Mouse (Mus musculus): ENCODE results near the gene Stx16.

Stx16 gene

DNA sequence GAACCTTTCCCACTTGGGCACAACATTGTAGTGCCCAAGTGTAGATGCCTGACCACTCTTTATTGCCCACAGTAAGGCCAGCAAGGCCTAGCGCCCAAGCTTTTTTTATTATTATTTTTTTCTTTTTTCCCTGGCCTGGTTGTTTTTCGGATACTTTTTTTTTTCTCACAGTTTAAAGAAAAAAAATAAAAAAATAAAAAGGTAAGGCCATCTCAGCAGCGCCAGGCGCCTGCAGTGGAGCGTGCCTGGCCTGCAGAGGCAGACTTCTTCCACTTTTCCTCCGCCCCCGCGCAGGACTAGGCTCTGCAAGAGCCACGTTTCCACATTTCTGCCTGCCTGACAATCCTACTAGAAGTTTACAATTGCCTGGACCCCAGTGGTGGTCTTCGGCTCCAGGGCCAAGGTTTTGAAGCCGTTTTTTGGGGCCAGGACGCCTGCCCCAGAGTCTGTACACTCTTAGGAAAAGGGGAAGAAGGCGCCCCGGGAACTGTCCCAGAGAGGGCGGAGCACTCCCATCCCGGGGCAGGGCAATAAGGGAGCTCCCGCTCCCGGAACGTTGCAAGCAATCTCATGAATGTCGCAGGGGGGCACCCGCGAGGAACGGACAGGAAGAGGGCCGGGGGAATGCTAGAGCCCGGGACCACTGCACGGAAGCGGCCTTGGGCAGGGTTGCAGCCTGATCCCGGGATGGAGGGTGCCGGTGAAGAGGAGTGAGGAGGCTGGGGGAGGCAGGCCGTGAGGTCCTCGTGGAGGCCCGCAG is at the start of gene Stx16:
Gene Stx16, plus strand, starts transcription at position 636 of the 760 bp plus-strand sequence.
- peak; percentile 93 for DNase-seq (ENCODE audit: low read depth, low spot score)

DNA sequence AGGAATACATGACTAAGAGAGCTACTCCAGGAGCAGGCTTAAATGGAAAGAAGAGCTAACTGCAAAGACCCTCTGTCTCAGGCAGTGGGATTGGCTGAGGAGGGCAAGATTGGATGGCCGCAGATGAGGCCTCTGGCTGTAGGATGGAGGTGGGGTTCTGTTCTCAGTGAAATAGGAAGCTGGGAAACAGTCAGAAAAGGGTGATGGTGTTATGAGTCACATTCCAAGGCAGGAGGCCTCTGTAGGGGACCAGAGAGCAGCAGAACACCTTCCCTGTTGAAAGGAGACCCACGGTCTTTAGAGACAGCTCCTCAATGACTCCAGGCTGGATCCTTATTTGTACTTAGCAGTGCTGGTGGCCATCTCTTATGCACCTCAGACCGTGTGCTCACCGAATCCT is 49.7 kb upstream of the Stx16 start:
- DNase-seq (ENCODE audit: low read depth, low spot score), result no peak

DNA sequence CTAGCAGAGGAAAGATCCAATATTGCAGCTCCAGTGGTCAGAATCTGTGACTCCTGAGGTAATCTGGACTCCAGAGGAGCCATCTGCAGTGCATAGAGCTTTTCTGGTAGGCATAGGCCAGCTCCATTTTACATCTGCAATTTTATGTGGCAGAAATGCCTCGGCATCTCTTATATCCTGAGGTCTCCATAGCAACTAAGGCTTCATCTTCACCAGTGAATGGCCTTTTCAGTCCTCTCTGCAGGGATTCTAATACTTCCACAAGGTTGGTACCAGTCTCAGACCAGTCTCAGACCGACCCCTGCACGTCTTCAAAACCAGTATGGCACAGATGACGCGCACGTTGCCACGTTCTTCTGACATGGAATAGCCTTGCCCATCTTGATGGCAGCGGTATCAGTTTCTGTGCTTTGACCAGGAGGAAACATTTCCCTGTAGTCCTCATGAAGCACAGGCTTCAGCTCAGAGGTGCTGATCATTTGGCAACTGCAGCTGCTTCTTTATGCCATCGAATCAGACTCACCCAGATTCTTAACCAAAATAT is 42.8 kb upstream of the Stx16 start:
- no peak for DNase-seq (ENCODE audit: low read depth, low spot score)

DNA sequence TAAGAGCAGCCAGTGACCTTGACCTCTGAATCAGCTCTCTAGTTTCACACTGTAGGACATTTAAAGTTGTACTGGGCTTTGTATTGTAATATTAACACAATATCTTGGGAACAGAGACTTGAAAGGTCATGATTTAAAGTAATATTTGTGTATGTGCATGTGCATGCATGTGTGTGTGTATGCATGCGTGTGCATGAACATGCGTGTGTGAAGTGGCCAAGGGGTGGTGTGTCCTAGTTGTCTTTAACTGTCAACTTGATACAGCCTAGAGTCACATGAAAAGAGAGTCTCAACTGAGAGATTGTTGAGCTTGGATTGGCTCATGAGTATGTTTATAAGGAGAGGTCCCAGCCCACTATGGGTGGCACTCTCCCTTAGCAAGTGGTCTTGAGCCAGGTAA is 28.5 kb upstream of the Stx16 start:
- DNase-seq (ENCODE audit: low read depth, low spot score), result no peak

DNA sequence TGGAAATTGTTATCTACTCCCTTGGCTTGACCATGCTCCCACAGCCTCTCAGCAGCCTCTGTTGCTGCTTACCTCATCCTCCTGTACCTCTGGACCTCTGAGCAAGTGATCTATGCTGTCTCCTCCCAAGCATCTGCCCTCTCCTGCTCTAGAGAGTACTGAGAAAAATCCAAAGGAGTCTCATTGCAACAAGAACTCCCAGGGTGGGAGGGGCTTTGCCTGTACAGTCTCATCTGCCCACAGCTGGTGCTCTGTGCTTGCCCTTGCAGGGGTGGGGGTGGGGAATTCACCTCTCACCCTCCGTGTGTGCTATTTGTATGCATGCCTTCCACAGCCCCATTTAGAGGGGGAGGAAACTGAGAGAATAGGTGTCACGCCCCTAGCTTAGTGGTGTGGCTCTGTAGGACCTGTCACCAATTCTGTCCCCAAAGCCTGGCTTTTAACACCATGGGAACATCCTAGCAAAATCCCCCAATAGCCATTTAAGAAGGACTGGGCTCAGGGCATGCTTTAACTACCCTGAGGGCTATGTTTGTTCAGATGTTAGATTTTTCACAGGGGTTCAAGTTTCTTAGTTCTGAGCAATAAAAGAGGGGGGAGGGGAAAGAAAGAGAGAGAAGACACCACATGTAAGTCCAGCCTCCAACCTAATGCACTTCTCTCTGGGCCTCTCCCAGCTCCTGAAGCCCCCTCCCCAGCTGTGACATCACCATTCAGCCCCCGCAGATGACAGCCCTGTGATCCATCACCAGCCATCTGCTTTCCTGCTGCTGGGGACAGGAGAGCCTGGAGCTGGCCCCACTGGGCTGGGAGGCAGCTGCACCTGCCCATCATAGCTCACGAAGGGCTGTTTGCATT is 26.4 kb upstream of the Stx16 start:
- peak; percentile 93 for DNase-seq (ENCODE audit: low read depth, low spot score)

DNA sequence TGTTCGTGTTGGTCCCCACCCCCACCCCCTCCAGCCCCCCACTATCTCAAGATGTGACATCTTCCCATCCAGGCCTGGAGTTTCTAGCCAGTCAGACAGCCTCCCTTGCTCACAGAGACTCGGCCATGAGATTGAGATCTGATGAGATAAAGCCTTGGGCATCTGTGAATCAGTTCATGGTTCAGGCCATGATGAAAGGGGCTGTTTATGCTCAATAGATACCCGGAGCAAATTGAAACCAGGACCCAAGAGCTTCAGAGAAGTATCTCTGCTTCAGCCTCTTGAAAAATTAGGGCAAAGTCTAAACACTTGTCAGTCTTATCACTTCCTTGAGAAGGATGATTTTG is 25.8 kb upstream of the Stx16 start:
- no peak for DNase-seq (ENCODE audit: low read depth, low spot score)

DNA sequence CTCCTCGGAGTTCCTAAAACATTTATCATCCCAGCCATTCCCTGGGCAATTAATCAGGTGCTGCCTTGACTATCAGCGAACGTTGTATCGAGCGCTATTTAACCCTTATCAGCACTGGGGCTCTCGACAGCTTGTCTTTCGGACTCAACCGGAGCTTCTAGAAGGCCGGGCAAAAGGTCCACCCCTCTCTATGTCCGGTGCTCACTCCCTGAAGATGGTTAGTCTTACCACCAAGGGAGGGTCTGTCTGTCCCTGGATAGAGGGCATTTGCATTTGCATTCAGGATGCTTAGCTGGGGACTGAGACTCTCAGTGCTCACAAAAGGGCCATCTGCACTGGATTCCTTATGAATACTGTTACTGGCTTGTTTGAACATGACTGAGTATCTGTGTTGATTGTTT is 25.0 kb upstream of the Stx16 start:
- peak; percentile 60 for DNase-seq (ENCODE audit: low read depth, low spot score)

DNA sequence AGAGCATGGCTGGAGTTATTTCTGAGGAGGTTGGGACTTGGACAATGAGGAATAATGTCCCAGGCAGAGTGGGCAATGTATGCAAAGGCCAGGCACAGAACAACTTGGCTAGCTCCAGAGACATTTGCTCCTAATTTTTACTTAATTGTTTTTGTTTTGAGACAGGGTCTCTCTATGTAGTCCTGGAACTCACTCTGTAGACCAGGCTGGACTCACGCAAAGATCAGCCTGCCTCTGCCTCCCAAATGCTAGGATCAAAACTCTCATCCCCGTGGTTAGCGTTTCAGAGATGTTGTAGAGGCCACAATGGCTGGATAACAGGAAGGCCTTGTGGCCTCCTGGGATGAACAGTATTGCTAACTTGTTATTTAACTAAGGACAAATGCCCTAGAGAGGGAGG is 21.6 kb upstream of the Stx16 start:
- DNase-seq (ENCODE audit: low read depth, low spot score), result no peak

DNA sequence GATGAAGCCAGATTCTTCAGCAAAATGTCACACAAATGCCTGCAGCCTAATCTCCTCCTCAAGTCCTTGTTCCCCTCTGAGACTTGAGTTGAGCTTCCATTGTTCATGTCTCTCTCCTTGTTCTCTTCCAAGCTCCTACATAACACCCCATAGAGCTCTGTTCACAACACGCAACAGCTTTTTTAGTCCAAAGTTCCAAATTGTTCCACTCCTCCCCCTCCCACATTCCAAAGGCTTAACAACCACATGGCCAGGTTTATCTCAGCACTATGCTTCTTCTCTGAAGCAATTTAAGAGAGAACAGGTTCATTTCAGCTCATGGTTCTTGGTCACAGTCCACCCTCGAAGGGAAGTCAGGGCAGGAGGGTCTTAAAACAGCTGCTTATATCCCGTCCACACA is 18.4 kb upstream of the Stx16 start:
- DNase-seq (ENCODE audit: low read depth, low spot score), result no peak

DNA sequence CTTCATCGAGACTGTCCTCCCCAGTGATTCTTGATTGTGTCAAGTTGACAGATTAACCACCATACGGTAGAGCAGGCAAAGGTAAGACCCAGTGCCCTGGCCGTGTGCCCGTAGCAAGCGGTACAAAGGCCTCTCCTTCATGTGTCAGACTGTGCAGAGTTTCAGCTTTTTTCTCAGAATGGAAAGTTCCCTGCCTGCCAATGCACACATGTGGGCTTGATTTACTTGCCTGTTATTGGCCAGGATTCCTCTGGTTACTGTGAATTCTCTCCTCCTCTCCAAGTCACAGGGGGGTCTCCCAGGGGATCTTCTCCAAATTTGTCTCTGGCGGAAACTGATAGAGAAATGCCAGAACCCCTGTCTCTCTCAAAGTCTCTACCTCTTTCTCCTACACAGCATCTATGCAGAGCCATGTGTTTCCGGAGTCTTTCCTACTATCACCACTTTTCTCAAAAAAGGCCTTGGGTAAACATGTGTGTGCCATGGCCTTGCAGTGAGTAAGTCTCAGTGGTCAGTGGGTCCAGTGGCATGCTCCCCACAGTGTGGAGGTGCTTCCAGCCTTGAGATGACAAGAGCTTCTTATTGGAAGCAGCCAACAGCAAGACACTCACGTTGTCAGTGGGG is 17.7 kb upstream of the Stx16 start:
- no peak for DNase-seq (ENCODE audit: low read depth, low spot score)

DNA sequence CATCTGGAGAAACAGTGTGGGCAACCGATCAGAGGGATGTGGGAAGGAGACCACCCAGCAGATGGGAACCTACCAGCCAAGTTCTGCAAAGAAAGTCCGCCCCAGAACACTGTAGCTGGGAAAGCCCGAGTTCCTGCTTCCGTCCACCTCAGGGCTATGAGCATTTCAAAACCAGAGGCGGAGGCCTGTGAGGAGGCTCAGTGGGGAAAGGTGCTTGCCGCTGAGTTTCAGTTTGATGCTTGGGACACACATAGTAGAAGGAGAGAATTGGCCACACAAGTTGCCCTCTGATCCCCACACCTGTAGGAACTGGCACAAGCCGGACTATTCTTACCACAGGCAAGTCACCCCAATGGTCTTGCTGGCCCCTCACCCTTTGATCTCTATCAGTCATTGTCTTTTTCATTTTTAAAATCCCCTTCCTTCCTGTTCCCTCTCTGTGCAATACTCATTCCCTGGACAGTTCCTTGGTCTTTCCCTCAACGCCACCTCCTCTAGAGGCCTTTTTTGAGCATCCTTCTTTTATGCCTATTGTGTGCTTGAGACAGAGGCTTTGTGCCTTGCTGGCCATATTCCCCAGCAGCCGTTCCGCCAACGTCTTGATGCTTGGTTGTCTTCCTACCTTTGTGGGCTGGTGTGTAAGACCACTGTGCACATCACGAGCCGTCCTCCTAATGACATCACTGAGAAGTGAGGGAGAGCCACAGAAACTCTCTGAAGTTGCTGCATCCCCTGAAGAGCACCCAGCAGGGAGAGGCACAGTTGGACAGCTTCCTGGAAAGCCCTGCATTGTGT is 16.3 kb upstream of the Stx16 start:
- no peak for DNase-seq (ENCODE audit: low read depth, low spot score)

DNA sequence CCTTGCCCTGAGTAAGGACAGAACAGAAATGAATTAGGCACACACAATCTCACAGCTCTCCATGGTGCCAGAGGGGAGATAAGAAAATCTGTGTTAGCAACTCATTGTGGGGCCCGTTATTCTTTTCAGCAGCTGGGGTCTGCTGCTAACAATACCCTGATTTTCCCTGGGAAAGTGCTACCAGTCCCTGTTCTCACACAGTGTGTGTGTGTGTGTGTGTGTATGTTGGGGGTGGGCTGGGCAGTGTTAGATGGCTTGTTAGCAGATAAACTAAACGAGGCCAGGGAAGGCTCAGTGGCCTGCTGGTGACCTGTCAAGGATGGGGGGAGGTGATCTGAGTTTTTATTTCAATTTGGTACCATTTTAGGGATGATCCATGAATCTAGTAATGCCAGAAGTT is 14.9 kb upstream of the Stx16 start:
- DNase-seq (ENCODE audit: low read depth, low spot score), result no peak

DNA sequence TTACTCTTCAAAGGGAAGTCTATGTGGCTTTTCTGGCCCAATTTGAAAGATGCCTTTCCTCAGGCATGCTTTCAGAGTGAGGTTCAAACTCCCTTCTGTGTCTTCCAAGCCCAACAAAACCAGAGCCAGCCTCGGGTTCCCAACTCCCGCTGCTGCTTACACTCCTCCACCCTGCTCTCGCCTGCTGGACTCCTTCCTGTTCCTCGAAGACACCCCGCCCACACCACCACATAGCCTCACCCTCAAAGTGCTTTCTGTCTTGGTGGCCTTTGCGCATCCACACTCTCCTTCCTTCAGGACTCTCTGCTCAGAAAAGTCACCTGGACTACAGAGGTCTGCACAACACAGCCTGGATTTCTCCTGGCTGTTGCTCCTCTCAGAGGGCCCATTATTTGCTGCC is 13.0 kb upstream of the Stx16 start:
- DNase-seq (ENCODE audit: low read depth, low spot score), result no peak

DNA sequence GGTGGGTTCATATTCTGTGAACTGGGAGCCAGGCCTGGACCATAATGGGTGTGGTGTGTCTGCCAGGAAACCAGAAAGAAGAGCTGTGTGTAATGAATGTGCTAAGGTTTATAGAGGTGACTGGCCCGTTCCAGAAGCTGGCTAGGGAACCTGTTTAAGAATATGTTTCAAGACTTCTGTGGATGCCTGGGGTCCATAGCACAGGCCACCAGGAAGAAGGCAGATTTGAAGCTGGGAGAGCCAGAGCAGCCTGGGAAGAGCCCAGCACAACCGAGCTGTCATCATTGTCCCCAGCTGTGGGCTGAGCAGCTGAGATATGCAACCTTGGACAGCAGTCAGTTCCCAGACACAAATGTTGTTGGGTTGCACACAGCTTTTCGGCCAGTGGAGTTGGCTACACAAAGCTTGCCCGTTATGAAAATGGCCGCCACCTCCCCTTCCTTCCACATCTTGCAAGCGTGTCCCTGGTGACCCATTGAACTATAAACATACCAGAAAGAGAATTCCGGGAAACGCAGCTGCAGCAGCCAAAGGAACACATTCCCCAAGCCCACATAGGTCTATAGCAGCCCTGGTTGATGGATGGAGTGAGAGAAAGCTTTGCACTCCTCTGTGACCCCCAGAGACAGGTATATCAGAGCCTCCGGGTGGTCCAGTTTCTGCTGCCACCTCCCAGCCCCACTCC is 12.4 kb upstream of the Stx16 start:
- peak; percentile 68 for DNase-seq (ENCODE audit: low read depth, low spot score)

DNA sequence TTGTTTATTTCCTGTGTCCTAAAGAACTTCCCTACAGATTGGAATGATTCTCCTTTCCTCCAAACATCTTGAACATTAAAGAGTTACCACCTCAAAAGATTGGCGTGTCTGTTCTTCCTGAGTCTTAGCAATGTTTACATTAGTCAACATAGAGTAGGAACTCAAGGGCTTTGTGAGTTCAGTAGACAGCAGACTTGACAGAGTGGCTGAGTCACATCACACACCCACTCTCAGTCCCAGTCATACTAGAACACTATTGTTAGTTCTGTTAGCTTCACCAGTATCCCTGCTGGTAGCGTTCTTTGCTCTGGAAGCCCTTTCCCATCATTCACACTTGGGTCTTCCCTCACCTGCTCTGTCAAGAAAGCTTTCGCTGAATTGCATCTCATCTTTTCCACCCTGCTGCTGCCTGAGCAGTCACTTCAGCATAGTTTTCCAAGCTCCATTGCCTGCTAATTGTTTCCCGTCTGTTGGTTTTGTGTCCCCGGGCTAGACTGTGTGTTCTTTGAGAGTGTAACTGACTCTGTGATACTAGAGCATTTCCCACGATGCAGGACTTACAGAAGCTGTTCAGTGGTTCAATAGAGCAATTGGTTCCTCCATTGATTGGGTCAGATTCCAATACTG is 8.2 kb upstream of the Stx16 start:
- DNase-seq (ENCODE audit: low read depth, low spot score), result no peak

DNA sequence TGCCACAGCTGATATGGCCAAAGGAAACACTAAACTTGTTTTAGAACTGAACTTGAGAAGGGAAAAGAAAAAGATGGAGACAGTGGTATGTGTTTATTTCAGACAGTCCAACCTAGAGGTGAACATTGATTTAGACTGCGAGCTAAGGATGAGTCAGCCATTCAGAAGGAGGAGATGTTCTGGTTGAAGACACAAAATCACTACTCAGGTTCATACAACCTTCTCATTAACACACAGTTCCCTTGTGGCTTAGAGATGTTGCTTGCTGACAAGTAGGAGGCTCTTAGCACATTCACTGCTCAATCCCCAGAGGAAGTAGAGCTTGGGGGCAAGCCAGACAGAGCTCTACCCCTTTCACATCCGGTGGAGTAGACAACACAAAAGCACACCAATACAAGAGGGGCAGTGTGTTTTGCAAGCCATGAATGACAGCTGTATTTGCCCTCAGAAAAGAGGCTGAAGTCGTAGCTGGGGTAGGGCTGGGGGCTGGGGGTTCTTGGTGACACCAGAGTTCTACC is 6.5 kb upstream of the Stx16 start:
- no peak for DNase-seq (ENCODE audit: low read depth, low spot score)

DNA sequence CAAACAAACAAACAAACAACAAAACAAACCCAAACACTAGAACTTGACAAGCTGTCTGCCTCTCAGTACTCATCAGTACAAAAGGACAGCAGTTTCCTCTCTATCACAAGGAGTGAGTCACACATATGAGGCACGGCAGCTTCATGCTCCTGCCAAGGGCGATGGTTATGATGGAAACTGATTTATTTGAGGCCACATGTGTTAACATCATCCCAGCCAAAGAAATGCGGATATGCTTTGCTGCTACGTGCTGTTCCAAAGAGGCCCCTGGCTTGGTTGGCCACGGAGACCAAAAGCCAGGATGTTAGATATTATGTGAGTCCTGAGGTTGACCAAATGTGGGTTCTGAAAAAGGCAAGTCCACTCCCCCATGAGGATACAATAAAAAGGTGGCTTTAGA is 4.7 kb upstream of the Stx16 start:
- DNase-seq (ENCODE audit: low read depth, low spot score), result no peak

DNA sequence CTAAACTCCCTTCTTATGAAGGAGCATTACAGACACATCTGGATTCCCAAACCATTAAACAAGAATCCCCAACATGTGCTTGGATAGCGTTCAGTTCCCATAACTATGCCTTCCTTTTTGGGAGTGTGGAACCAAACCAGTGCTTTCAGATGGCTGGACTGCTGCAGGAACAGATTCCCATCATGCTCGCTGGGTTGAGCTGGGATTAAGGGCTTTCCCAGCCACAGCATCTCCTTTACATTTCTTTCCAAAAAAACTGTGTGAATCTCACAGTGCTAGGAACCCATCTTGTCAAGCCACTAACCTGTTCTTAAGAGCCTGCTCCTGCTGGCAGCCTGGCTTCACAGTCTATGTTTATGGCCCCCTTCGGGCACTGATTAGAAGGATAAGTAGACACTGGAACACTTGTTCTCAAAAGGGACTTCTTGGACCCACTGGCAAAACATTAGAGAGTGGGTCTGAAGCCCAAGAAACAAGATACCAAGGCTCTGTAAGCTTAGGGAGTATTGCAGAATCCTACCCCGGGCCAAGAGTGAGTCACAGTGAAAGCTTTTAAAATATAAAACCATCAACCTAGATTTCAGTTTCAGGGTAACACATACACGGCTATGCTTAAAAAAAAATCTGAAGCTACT is 2.8 kb upstream of the Stx16 start:
- no peak for DNase-seq (ENCODE audit: low read depth, low spot score)

DNA sequence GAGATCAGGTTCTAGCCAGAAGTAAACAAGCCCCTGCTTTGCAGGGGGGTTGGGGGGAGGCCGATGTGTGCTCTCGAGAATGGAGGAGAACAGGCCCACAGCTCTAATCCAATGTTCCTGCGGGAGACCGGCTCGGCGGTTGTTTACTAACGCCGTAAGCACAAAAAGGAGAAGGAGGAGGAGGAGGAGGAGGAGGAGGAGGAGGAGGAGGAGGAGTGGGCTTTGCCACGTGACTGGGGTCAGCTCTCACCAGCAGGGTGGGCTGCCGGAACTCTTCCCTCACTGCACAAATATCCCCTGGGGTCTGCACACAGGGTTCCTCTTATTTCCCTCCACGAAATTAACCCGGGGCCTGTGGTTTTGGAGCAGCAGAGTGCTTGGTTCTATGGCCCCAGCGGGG is 1.5 kb upstream of the Stx16 start:
- peak; percentile 51 for DNase-seq (ENCODE audit: low read depth, low spot score)

DNA sequence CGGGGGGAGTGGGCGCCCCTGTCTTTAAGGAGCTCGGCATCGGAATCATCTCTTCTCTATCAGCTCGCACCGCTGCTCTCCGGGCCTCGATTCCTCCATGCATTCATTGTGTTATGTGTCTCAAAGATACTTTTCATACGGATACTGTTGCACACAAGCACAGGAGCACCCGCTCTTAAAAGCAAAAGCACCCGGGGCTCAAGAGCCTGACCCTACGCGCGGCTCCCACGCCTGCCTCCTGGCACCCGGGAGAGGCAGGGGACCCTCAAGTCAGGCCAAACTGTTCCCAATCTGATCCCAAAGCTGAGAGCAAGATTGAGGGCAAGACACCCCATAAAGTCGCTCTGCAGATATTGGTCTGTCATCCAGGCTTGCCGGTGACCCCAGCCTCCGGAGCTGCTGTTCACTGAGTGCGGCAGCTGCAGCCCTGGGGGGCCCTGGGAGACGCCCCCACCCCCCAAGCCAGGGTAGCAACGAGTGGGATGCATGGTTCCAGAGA is 987 bp upstream of the Stx16 start:
- DNase-seq (ENCODE audit: low read depth, low spot score), result no peak

All from mesoderm, embryonic 11.5 days (tissue).